Mouse (Mus musculus) splenic B cell, adult 2 months (primary cell): ENCODE results near the gene Vmn2r71.

Experiments used
- DNase-seq: peaks from one replicate; pipeline ENCODE4 v3.0.0-alpha.2; 2011; ENCODE audit warnings: low read depth, low spot score
- H3K27me3 ChIP-seq: 2 replicates; pipeline ENCODE4 v1.6.1; 2012; ENCODE audit warnings: mild to moderate bottlenecking, low read length, moderate library complexity, mixed read lengths; ENCODE audit not compliant: control insufficient read depth, poor library complexity, insufficient read depth, severe bottlenecking
- H3K36me3 ChIP-seq: 2 replicates; pipeline ENCODE4 v1.6.1; 2012; ENCODE audit warnings: mild to moderate bottlenecking, low read length, moderate library complexity, mixed read lengths; ENCODE audit not compliant: control insufficient read depth, poor library complexity, insufficient read depth, severe bottlenecking

The Vmn2r71 gene

GRCm38 (mm10) chr7:85562787-85563186 is at the start of gene Vmn2r71:
TSS of gene Vmn2r71 (plus strand) at chr7:85563087.
- Histone ChIP-seq H3K36me3 (no peaks in the 10 kb centered on the region), H3K27me3 (no peaks in the 10 kb centered on the region)
- no peak for DNase-seq

- no peaks in the 10 kb centered on the region for H3K36me3 ChIP-seq
- no peaks in the 10 kb centered on the region for H3K27me3 ChIP-seq
- no peak for DNase-seq
Observed at GRCm38 (mm10) chr7:85542108-85542507, 20.8 kb upstream of the Vmn2r71 start.

DNA sequence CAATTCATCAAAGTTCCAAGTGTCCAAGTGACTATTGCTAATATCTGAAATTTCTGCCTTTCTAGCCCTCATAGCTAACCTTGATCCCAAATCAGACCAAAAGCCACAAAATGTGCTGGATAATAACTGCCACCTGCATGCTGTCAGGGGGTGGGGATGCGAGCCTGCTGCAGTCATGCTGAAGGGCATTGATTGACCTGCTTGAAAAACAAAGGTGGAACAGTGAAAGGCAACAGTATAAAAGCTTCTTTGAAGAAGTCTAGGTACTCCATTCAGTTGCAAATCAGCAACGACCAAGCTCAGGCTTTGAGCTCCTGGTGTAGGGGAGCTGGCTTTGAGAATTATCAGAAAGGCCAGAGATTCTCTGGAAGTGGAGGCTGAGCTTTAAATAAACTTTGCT is 19.8 kb upstream of the Vmn2r71 start:
- Histone ChIP-seq H3K27me3 (no peaks in the 10 kb centered on the region), H3K36me3 (no peaks in the 10 kb centered on the region)
- no peak for DNase-seq

- no peaks in the 10 kb centered on the region for H3K27me3 ChIP-seq
- DNase-seq = no peak
- no peaks in the 10 kb centered on the region for H3K36me3 ChIP-seq
Observed at GRCm38 (mm10) chr7:85569092-85569491, 6.2 kb downstream of the Vmn2r71 start, which contains the start of gene Vmn2r70. TSS of gene Vmn2r70 (minus strand) at chr7:85569192.
